Mouse (Mus musculus) midbrain, embryonic 13.5 days (tissue): Measurements from ENCODE around the gene Ggta1. TPM values are rescaled to one million over a fixed set of nuclear protein-coding genes. Genes with fewer than 3 reads are reported as not detected.

ENCODE experiments used
- ATAC-seq: fragments of 200-750 bp; cut with Nextera tagmentation; 2 replicates; pipeline ENCODE4 v1.8.0; 2017; ENCODE audit warnings: mild to moderate bottlenecking, moderate TSS enrichment, moderate library complexity
- H3K27ac ChIP-seq: fragments of 300-500 bp; sonication (generic); 2 replicates; pipeline ENCODE4 v1.5.1; 2015; ENCODE audit warnings: inconsistent platforms, mild to moderate bottlenecking, moderate library complexity
- H3K27me3 ChIP-seq: fragments of 300-500 bp; sonication (generic); 2 replicates; pipeline ENCODE4 v1.6.1; 2015; ENCODE audit warnings: mild to moderate bottlenecking, inconsistent platforms
- H3K36me3 ChIP-seq: fragments of 300-500 bp; sonication (generic); 2 replicates; pipeline ENCODE4 v1.6.1; 2015; ENCODE audit warnings: mild to moderate bottlenecking, inconsistent platforms
- H3K4me1 ChIP-seq: fragments of 300-500 bp; sonication (generic); replicated peaks from 2 replicates; pipeline ENCODE4 v1.6.1; 2015; ENCODE audit warnings: inconsistent platforms
- H3K4me2 ChIP-seq: fragments of 300-500 bp; sonication (generic); replicated peaks from 2 replicates; pipeline ENCODE4 v1.6.1; 2015; ENCODE audit warnings: moderate library complexity, mild to moderate bottlenecking, inconsistent platforms
- H3K4me3 ChIP-seq: fragments of 300-500 bp; sonication (generic); replicated peaks from 2 replicates; pipeline ENCODE4 v1.5.1; 2015; ENCODE audit warnings: mild to moderate bottlenecking, inconsistent platforms
- H3K9ac ChIP-seq: fragments of 300-500 bp; sonication (generic); replicated peaks from 2 replicates; pipeline ENCODE4 v1.6.1; 2015; ENCODE audit warnings: mild to moderate bottlenecking, inconsistent platforms
- H3K9me3 ChIP-seq: fragments of 300-500 bp; sonication (generic); 2 replicates; pipeline ENCODE4 v1.6.1; 2016; ENCODE audit warnings: mild to moderate bottlenecking, inconsistent platforms
- WGBS: fragments of 180-500 bp; shearing (Covaris S2); methylation state at CpG from one replicate; pipeline ENCODE4 v1.1.7; 2015; 5-methylcytosine and 5-hydroxymethylcytosine counted together
- polyA plus RNA-seq: library from polyadenylated mRNA; unstranded; fragments of >200 nt; fragmentation: Nextera tagmentation; extraction: Ambion mirVana; gene quantifications from 2 replicates; pipeline ENCODE4 v1.2.1, GENCODE M21; 2015

Ggta1 gene
- polyA plus RNA-seq, 1 experiment from 2014 or later = 5.0 TPM

- no peaks in the 10 kb centered on the region for H3K36me3 ChIP-seq
- no peaks in the 10 kb centered on the region for H3K4me1 ChIP-seq
- H3K9me3 ChIP-seq = no peaks in the 10 kb centered on the region
- no peak overlapping the region for H3K4me3 ChIP-seq
- H3K4me2 ChIP-seq = no peak overlapping the region
- no peak overlapping the region for H3K9ac ChIP-seq
- H3K27me3 ChIP-seq = no peaks in the 10 kb centered on the region
- ATAC-seq = no peak
- H3K27ac ChIP-seq = no peak overlapping the region
These were observed 92.3 kb downstream of the Ggta1 start for GRCm38 (mm10) chr2:35370686-35371085.

- no peaks in the 10 kb centered on the region for H3K36me3 ChIP-seq
- no peak for ATAC-seq
- H3K4me2 ChIP-seq = no peak within 1 kb of the TSS
- H3K4me3 ChIP-seq = no peak within 1 kb of the TSS
- H3K27me3 ChIP-seq = no peaks in the 10 kb centered on the region
- H3K9me3 ChIP-seq = no peaks in the 10 kb centered on the region
- H3K4me1 ChIP-seq = no peaks in the 10 kb centered on the region
- 84% methylated on average over 2 of the region's 2 CpGs for WGBS
- no peak within 1 kb of the TSS for H3K27ac ChIP-seq
- H3K9ac ChIP-seq = no peak within 1 kb of the TSS
These were observed 95.4 kb downstream of the Ggta1 start, which contains the start of gene 4930568D16Rik for GRCm38 (mm10) chr2:35367629-35368028. 4930568D16Rik (minus strand) TSS chr2:35367729.

Other genes with a start within 250 kb of the Ggta1 start
- gene Gsn, start 206.9 kb downstream of the Ggta1 start, polyA plus RNA-seq = 14.1 and 18.0 TPM in 2 replicates
- 9.4 and 9.7 TPM in 2 replicates for gene Stom, start 126.3 kb downstream of the Ggta1 start, polyA plus RNA-seq
- not detected in 2 replicates for gene 4930568D16Rik, start 95.5 kb downstream of the Ggta1 start, polyA plus RNA-seq
- gene 4930402F06Rik, start 66.1 kb downstream of the Ggta1 start, polyA plus RNA-seq = not detected in 2 replicates
- gene Dab2ip, start 95.0 kb upstream of the Ggta1 start, polyA plus RNA-seq = 36.2 and 36.3 TPM in 2 replicates